Mouse (Mus musculus) CH12.LX (cell line): Measurements from ENCODE around the gene Kif5c. TPM values are rescaled to one million over a fixed set of nuclear protein-coding genes. Genes with fewer than 3 reads are reported as not detected.
A peak's percentile ranks its signal among the peaks of the same experiment; 100 is the strongest.

Experiments
- DNase-seq: peaks from one replicate; pipeline ENCODE4 v3.0.0-alpha.2; 2013; ENCODE audit errors: extremely low read depth
- H3K27ac ChIP-seq: 2 replicates; pipeline ENCODE4 v1.5.1; 2012; ENCODE audit warnings: low read depth, mild to moderate bottlenecking, control low read depth, moderate library complexity; ENCODE audit not compliant: insufficient read depth
- H3K27me3 ChIP-seq: replicated peaks from 2 replicates; pipeline ENCODE3; 2012; ENCODE audit warnings: inconsistent platforms
- H3K36me3 ChIP-seq, 2 experiments: replicated peaks in 1 of 2; 2 replicates each; pipeline versions ENCODE3 to v1.6.1; 2012; ENCODE audit warnings: inconsistent platforms in 1 of 2, low read length in 1 of 2, mild to moderate bottlenecking in 1 of 2, mixed read lengths in 1 of 2, moderate library complexity in 1 of 2; ENCODE audit not compliant: control insufficient read depth in 1 of 2, insufficient read depth in 1 of 2
- H3K4me1 ChIP-seq, 2 experiments: 2 replicates each; pipeline ENCODE4 v1.6.1; 2012; ENCODE audit warnings: inconsistent platforms in 1 of 2, moderate library complexity in 1 of 2; ENCODE audit not compliant: insufficient read depth in 2 of 2, control insufficient read depth in 1 of 2
- H3K4me2 ChIP-seq: 2 replicates; pipeline ENCODE4 v1.6.1; 2012; ENCODE audit warnings: low read depth, mild to moderate bottlenecking, control low read depth; ENCODE audit not compliant: poor library complexity, insufficient read depth, severe bottlenecking
- H3K4me3 ChIP-seq, 3 experiments: fragments of 150-350 bp in 1 of 3; sonication (generic) in 1 of 3; replicated peaks in 1 of 3; 2 replicates each; pipeline versions ENCODE3 to v1.5.1; 2011 to 2012; ENCODE audit warnings: low read depth in 2 of 3, low read length in 2 of 3, mild to moderate bottlenecking in 2 of 3, moderate library complexity in 2 of 3, control low read depth in 1 of 3, improper control_type of control experiment in 1 of 3, inconsistent platforms in 1 of 3, mixed read lengths in 1 of 3; ENCODE audit not compliant: poor library complexity in 1 of 3
- H3K79me2 ChIP-seq: replicated peaks from 2 replicates; pipeline ENCODE4 v1.6.1; 2012; ENCODE audit warnings: mild to moderate bottlenecking, moderate library complexity; ENCODE audit not compliant: control insufficient read depth, poor library complexity, insufficient read depth, severe bottlenecking; ENCODE audit errors: extremely low read depth
- H3K9ac ChIP-seq: 2 replicates; pipeline ENCODE4 v1.6.1; 2012; ENCODE audit warnings: low read depth, mild to moderate bottlenecking, control low read depth, moderate library complexity; ENCODE audit not compliant: insufficient read depth
- H3K9me3 ChIP-seq: replicated peaks from 2 replicates; pipeline ENCODE3; 2012; ENCODE audit warnings: low read length, inconsistent platforms, mixed read lengths
- BHLHE40 ChIP-seq: IDR thresholded peaks from 2 replicates; pipeline ENCODE4 v1.6.1; 2011; ENCODE audit warnings: mild to moderate bottlenecking, low read depth, low read length, improper control_type of control experiment
- JUND ChIP-seq: conservative IDR thresholded peaks from 2 replicates; pipeline ENCODE4 v1.6.1; 2011; ENCODE audit warnings: low read depth, low read length, improper control_type of control experiment
- MAFK ChIP-seq: IDR thresholded peaks from 2 replicates; pipeline ENCODE4 v1.6.1; 2011; ENCODE audit warnings: low read length, improper control_type of control experiment; ENCODE audit not compliant: insufficient replicate concordance
- MAZ ChIP-seq: IDR thresholded peaks from 2 replicates; pipeline ENCODE4 v1.6.1; 2012; ENCODE audit warnings: low read depth, mild to moderate bottlenecking, inconsistent platforms, low read length, improper control_type of control experiment, moderate library complexity
- MEF2A ChIP-seq: IDR thresholded peaks from 2 replicates; pipeline ENCODE4 v1.6.1; 2014; ENCODE audit warnings: low read depth, mild to moderate bottlenecking, inconsistent platforms, low read length, improper control_type of control experiment, borderline replicate concordance
- TCF12 ChIP-seq: IDR thresholded peaks from 2 replicates; pipeline ENCODE4 v1.6.1; 2014; ENCODE audit warnings: low read depth, mild to moderate bottlenecking, inconsistent platforms, low read length, improper control_type of control experiment
- dilution Hi-C: fragments of 300-500 bp; cut with MboI; formaldehyde crosslinking; loops from 2 replicates; pipeline ENCODE4 v1.14.3; 2020; ENCODE audit warnings: low sequenced_read_pairs; ENCODE audit not compliant: extremely low pct_unique_long_range_greater_than_20kb, extremely low pct_ligation_motif_present
- in situ Hi-C: fragments of 300-500 bp; cut with MboI; formaldehyde crosslinking; loops from 3 replicates; pipeline ENCODE4 v1.14.3; 2019; ENCODE audit warnings: low sequenced_read_pairs, low pct_ligation_motif_present, low pct_unique_long_range_greater_than_20kb, mixed read lengths
- polyA plus RNA-seq: library from polyadenylated mRNA; unstranded; fragments of >175 nt; gene quantifications from 2 replicates; pipeline ENCODE4 v1.2.1, GENCODE M21; 2012; ENCODE audit warnings: low read depth; ENCODE audit not compliant: insufficient read length
- total RNA-seq, 2 experiments: library from RNA; depleted of rRNA; stranded (reverse); fragments of 300-350 nt in 1 of 2; fragments of >200 nt in 1 of 2; gene quantifications; 2 replicates each; pipeline ENCODE4 v1.2.3; 2012 to 2014

Kif5c gene
- total and polyA plus RNA-seq, 3 experiments: 3.0 to 3.5 (median 3.1) TPM

GRCm38 (mm10) chr2:49594886-49595285, 24.2 kb upstream of the Kif5c start (continued):
- TF ChIP-seq MAFK (no peak), TCF12 (no peak)

GRCm38 (mm10) chr2:49596318-49596717, 22.8 kb upstream of the Kif5c start:
- no peaks in the 10 kb centered on the region for H3K79me2 ChIP-seq
- dilution Hi-C loops (no loop called here), in situ Hi-C loops (no loop called here)
- no peaks in the 10 kb centered on the region for H3K36me3 ChIP-seq
- no peak overlapping the region for H3K9ac ChIP-seq
- no peak overlapping the region for H3K4me3 ChIP-seq
- no peak overlapping the region for H3K27ac ChIP-seq
- H3K4me2 ChIP-seq: no peak overlapping the region
- no peak for TF ChIP-seq BHLHE40
- DNase-seq: no peak
- H3K9me3 ChIP-seq: no peaks in the 10 kb centered on the region
- peaks cover 7 to 15% of the 10 kb centered on the region in 2 experiments for H3K4me1 ChIP-seq
- no peaks in the 10 kb centered on the region for H3K27me3 ChIP-seq

GRCm38 (mm10) chr2:49600021-49600681, 18.9 kb upstream of the Kif5c start:
- dilution Hi-C loops (no loop called here), in situ Hi-C loops (no loop called here)
- Histone ChIP-seq H3K4me2 (no peak overlapping the region), H3K79me2 (no peaks in the 10 kb centered on the region), H3K9ac (no peak overlapping the region), H3K9me3 (peaks cover 6% of the 10 kb centered on the region), H3K27me3 (no peaks in the 10 kb centered on the region), H3K4me3 (no peak overlapping the region), H3K27ac (no peak overlapping the region), H3K36me3 (no peaks in the 10 kb centered on the region), H3K4me1 (peaks cover 1 to 2% of the 10 kb centered on the region in 2 experiments; a peak in 2 of 4 replicates)
- TF ChIP-seq MAFK (no peak), MEF2A (0 out of 2 replicates have a peak, but pooled peaks have one; percentile 10), TCF12 (no peak)
- no peak for DNase-seq

- H3K27ac ChIP-seq: no peak overlapping the region
- DNase-seq: no peak
- no peak overlapping the region for H3K4me2 ChIP-seq
- no peaks in the 10 kb centered on the region for H3K4me1 ChIP-seq
- H3K79me2 ChIP-seq: no peaks in the 10 kb centered on the region
- dilution Hi-C loops (no loop called here), in situ Hi-C loops (no loop called here)
- H3K27me3 ChIP-seq: no peaks in the 10 kb centered on the region
- H3K9me3 ChIP-seq: peaks cover 9% of the 10 kb centered on the region
- H3K36me3 ChIP-seq: no peaks in the 10 kb centered on the region
- H3K9ac ChIP-seq: no peak overlapping the region
- TF ChIP-seq MAZ (no peak), JUND (no peak)
- no peak overlapping the region for H3K4me3 ChIP-seq
Observed at GRCm38 (mm10) chr2:49602791-49603349, 16.2 kb upstream of the Kif5c start.
